Mouse (Mus musculus) spleen, adult 2 months (tissue): ENCODE results near the gene Trim38.

ENCODE experiments used
- CTCF ChIP-seq: fragments of 200-500 bp; IDR thresholded peaks from 2 replicates; pipeline ENCODE4 v1.5.1; 2011; ENCODE audit warnings: mild to moderate bottlenecking, inconsistent platforms; ENCODE audit not compliant: insufficient read depth, insufficient read length, insufficient replicate concordance; ENCODE audit errors: extremely low read depth
- POLR2A ChIP-seq: fragments of 200-500 bp; IDR thresholded peaks from 2 replicates; pipeline ENCODE4 v1.6.1; 2011; ENCODE audit warnings: low read depth, low read length, inconsistent platforms

DNA sequence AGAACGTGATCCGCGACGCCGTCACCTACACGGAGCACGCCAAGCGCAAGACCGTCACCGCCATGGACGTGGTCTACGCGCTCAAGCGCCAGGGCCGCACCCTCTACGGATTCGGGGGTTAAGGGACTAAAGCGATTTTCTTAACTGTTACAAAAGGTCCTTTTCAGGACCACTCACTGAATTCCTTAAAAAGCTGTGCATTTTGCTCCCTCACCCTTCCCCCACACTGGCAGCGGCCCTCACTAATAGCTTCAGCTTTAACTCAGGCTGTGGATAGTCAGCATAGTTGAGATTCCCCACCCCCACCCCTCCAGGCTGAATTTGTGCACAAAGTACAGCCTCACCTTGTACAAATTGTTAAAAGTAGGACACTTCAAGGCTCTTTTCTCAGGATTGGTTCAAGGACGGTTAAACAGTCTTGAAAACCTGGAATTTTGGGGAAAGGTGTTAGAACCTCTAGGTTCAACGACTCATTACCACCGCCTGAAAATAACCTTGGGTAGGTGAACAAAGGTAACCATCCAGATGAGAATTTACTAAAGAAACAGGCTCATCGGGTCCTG, 12.4 kb upstream of the Trim38 start:
- no peak for TF ChIP-seq CTCF
- TF ChIP-seq POLR2A: no peak
